Mouse (Mus musculus) G1E (cell line): Measurements from ENCODE around the gene Lonp1. TPM values are rescaled to one million over a fixed set of nuclear protein-coding genes. Genes with fewer than 3 reads are reported as not detected.

Experiments
- ATAC-seq: 2 replicates; pipeline ENCODE4 v1.8.0; 2016; ENCODE audit warnings: mild to moderate bottlenecking; ENCODE audit not compliant: insufficient number of reproducible peaks, poor library complexity, low FRiP score, severe bottlenecking; ENCODE audit errors: extremely low read depth
- DNase-seq: peaks from one replicate; pipeline ENCODE4 v3.0.0; 2012; ENCODE audit warnings: low spot score
- H3K27me3 ChIP-seq: 2 replicates; pipeline ENCODE4 v1.6.1; 2012; ENCODE audit warnings: mild to moderate bottlenecking, low read length, inconsistent platforms; ENCODE audit not compliant: insufficient read depth
- H3K36me3 ChIP-seq: replicated peaks from 2 replicates; pipeline ENCODE3; 2012; ENCODE audit warnings: mild to moderate bottlenecking, inconsistent platforms
- H3K4me1 ChIP-seq: 2 replicates; pipeline ENCODE4 v1.6.1; 2012; ENCODE audit warnings: low read depth, low read length, inconsistent platforms, mixed read lengths; ENCODE audit not compliant: insufficient read depth
- H3K4me3 ChIP-seq: 2 replicates; pipeline ENCODE4 v1.5.1; 2012; ENCODE audit warnings: low read depth, mild to moderate bottlenecking, inconsistent platforms, low read length, moderate library complexity, mixed read lengths
- H3K9me3 ChIP-seq: replicated peaks from 2 replicates; pipeline ENCODE4 v1.6.1; 2012; ENCODE audit warnings: inconsistent platforms
- CTCF ChIP-seq: IDR thresholded peaks from 2 replicates; pipeline ENCODE4 v1.5.1; 2012; ENCODE audit warnings: low read depth, low read length, inconsistent platforms, mixed read lengths
- GATA1 ChIP-seq: IDR thresholded peaks from 2 replicates; pipeline ENCODE4 v1.6.1; 2012; ENCODE audit warnings: borderline replicate concordance, low read length, inconsistent platforms, mixed read lengths
- GATA2 ChIP-seq: IDR thresholded peaks from 2 replicates; pipeline ENCODE4 v1.6.1; 2012; ENCODE audit warnings: low read depth, low read length, inconsistent platforms, borderline replicate concordance
- POLR2AphosphoS5 ChIP-seq: IDR thresholded peaks from 2 replicates; pipeline ENCODE4 v1.6.1; 2012; ENCODE audit warnings: low read depth, low read length, inconsistent platforms; ENCODE audit not compliant: insufficient replicate concordance
- TAL1 ChIP-seq: conservative IDR thresholded peaks from 2 replicates; pipeline ENCODE4 v1.6.1; 2012; ENCODE audit warnings: low read depth, low read length, inconsistent platforms, mixed read lengths
- polyA plus RNA-seq: library from polyadenylated mRNA; stranded (reverse); fragments of >175 nt; gene quantifications from 2 replicates; pipeline ENCODE4 v1.2.3, GENCODE M21; 2012
- total RNA-seq, 2 experiments: library from RNA; stranded (forward) in 1 of 2; stranded (reverse) in 1 of 2; fragments of 200-1000 nt in 1 of 2; fragments of >200 nt in 1 of 2; fragmentation: Nextera tagmentation in 1 of 2; gene quantifications; 2 replicates each; pipeline ENCODE4 v1.2.3; 2014 to 2017

The Lonp1 gene
- total and polyA plus RNA-seq, 3 experiments: 67.8 to 174 (median 103) TPM

- DNase-seq (peak; percentile 95), ATAC-seq (peak; percentile 73)
- H3K4me1 ChIP-seq: peaks cover 69% of the 10 kb centered on the region
- H3K4me3 ChIP-seq: peak within 1 kb of the TSS; percentile 91
- H3K36me3 ChIP-seq: peaks cover 77% of the 10 kb centered on the region
- H3K9me3 ChIP-seq: no peaks in the 10 kb centered on the region
- TF ChIP-seq POLR2AphosphoS5 (no peak), GATA2 (no peak), TAL1 (no peak), GATA1 (no peak), CTCF (no peak)
- no peaks in the 10 kb centered on the region for H3K27me3 ChIP-seq
Observed at GRCm38 (mm10) chr17:56584257-56585130, 42.2 kb downstream of the Lonp1 start, which contains the start of the genes Safb2 and Safb. Gene Safb2 (minus strand): TSS chr17:56584585. Gene Safb (plus strand): TSS chr17:56584825.

- Histone ChIP-seq H3K9me3 (no peaks in the 10 kb centered on the region), H3K4me3 (peak overlapping the region; percentile 91), H3K27me3 (no peaks in the 10 kb centered on the region), H3K4me1 (peaks cover 68% of the 10 kb centered on the region), H3K36me3 (peaks cover 77% of the 10 kb centered on the region)
- DNase-seq (peak; percentile 71), ATAC-seq (no peak)
- TF ChIP-seq CTCF (no peak), TAL1 (no peak), GATA1 (no peak), POLR2AphosphoS5 (no peak), GATA2 (no peak)
Observed at GRCm38 (mm10) chr17:56583611-56584256, 43.0 kb downstream of the Lonp1 start.

GRCm38 (mm10) chr17:56583071-56583470 lies 43.6 kb downstream of the Lonp1 start:
- TF ChIP-seq POLR2AphosphoS5 (no peak), GATA2 (no peak), GATA1 (no peak), TAL1 (no peak), CTCF (no peak)

GRCm38 (mm10) chr17:56572939-56573338 lies 53.7 kb downstream of the Lonp1 start:
- Histone ChIP-seq H3K36me3 (peaks cover 96% of the 10 kb centered on the region), H3K4me1 (peaks cover 39% of the 10 kb centered on the region), H3K4me3 (no peak overlapping the region), H3K9me3 (no peaks in the 10 kb centered on the region), H3K27me3 (no peaks in the 10 kb centered on the region)
- DNase-seq (no peak), ATAC-seq (no peak)
- TF ChIP-seq POLR2AphosphoS5 (no peak), GATA2 (no peak), GATA1 (no peak), CTCF (no peak), TAL1 (no peak)

More at GRCm38 (mm10) chr17:56583071-56583470, 43.6 kb downstream of the Lonp1 start:
- Histone ChIP-seq H3K27me3 (no peaks in the 10 kb centered on the region), H3K4me3 (peak overlapping the region; percentile 91), H3K9me3 (no peaks in the 10 kb centered on the region), H3K4me1 (peaks cover 68% of the 10 kb centered on the region), H3K36me3 (peaks cover 77% of the 10 kb centered on the region)
- DNase-seq (no peak), ATAC-seq (no peak)

GRCm38 (mm10) chr17:56572154-56572553 lies 54.5 kb downstream of the Lonp1 start:
- DNase-seq: no peak
- no peak for ATAC-seq
- Histone ChIP-seq H3K36me3 (peaks cover 96% of the 10 kb centered on the region), H3K27me3 (no peaks in the 10 kb centered on the region), H3K4me1 (peaks cover 39% of the 10 kb centered on the region), H3K4me3 (no peak overlapping the region), H3K9me3 (no peaks in the 10 kb centered on the region)
- TF ChIP-seq GATA1 (no peak), TAL1 (no peak), GATA2 (no peak), CTCF (no peak), POLR2AphosphoS5 (no peak)

- Histone ChIP-seq H3K27me3 (no peaks in the 10 kb centered on the region; the same call in 1 of the 2 replicates), H3K4me1 (peaks cover 32% of the 10 kb centered on the region), H3K4me3 (no peak overlapping the region), H3K9me3 (no peaks in the 10 kb centered on the region), H3K36me3 (peaks cover 99% of the 10 kb centered on the region)
- TF ChIP-seq GATA1 (no peak), POLR2AphosphoS5 (no peak), TAL1 (no peak), CTCF (no peak), GATA2 (no peak)
- DNase-seq (no peak), ATAC-seq (no peak)
Observed at GRCm38 (mm10) chr17:56570287-56570686, 56.4 kb downstream of the Lonp1 start.
